Mouse (Mus musculus) heart, embryonic 16.5 days (tissue): ENCODE measurements around the gene Cxcr5. TPM values are rescaled to one million over a fixed set of nuclear protein-coding genes. Genes with fewer than 3 reads are reported as not detected.

Source experiments
- ATAC-seq: fragments of 200-750 bp; cut with Nextera tagmentation; replicated peaks from 2 replicates; pipeline ENCODE4 v1.8.0; 2017; ENCODE audit warnings: moderate number of reproducible peaks; ENCODE audit not compliant: insufficient read depth, low FRiP score; ENCODE audit errors: extremely low read depth
- H3K27ac ChIP-seq: fragments of 300-500 bp; sonication (generic); 2 replicates; pipeline ENCODE4 v1.5.1; 2014; ENCODE audit warnings: mild to moderate bottlenecking, low read length, control low read depth, moderate library complexity
- H3K27me3 ChIP-seq: fragments of 300-500 bp; sonication (generic); 2 replicates; pipeline ENCODE4 v1.6.1; 2014; ENCODE audit warnings: low read length, mixed read lengths; ENCODE audit not compliant: control insufficient read depth, insufficient read depth
- H3K36me3 ChIP-seq: fragments of 300-500 bp; sonication (generic); 2 replicates; pipeline ENCODE4 v1.6.1; 2014; ENCODE audit not compliant: control insufficient read depth, insufficient read depth
- H3K4me1 ChIP-seq: fragments of 300-500 bp; sonication (generic); 2 replicates; pipeline ENCODE4 v1.6.1; 2014; ENCODE audit warnings: low read length, mixed read lengths; ENCODE audit not compliant: control insufficient read depth, insufficient read depth
- H3K4me2 ChIP-seq: fragments of 300-500 bp; sonication (generic); 2 replicates; pipeline ENCODE4 v1.6.1; 2014; ENCODE audit warnings: low read depth, mild to moderate bottlenecking, control low read depth, low read length
- H3K4me3 ChIP-seq: fragments of 300-500 bp; sonication (generic); 2 replicates; pipeline ENCODE4 v1.5.1; 2014; ENCODE audit warnings: mild to moderate bottlenecking, control low read depth, low read length
- H3K9ac ChIP-seq: fragments of 300-500 bp; sonication (generic); 2 replicates; pipeline ENCODE4 v1.6.1; 2014; ENCODE audit warnings: low read length, control low read depth
- H3K9me3 ChIP-seq: fragments of 300-500 bp; sonication (generic); replicated peaks from 2 replicates; pipeline ENCODE4 v1.6.1; 2016; ENCODE audit warnings: low read length; ENCODE audit not compliant: control insufficient read depth
- WGBS: fragments of 180-500 bp; shearing (Covaris S2); extraction: QIAGEN DNeasy Blood & Tissue Kit; methylation state at CpG from one replicate; pipeline ENCODE4 v1.1.7; 2014; 5-methylcytosine and 5-hydroxymethylcytosine counted together
- polyA plus RNA-seq: library from polyadenylated mRNA; unstranded; fragments of >200 nt; fragmentation: Nextera tagmentation; extraction: Ambion mirVana; gene quantifications from 2 replicates; pipeline ENCODE4 v1.2.1, GENCODE M21; 2015

Cxcr5 gene
- polyA plus RNA-seq, 1 experiment from 2014 or later: 0.35 TPM

DNA sequence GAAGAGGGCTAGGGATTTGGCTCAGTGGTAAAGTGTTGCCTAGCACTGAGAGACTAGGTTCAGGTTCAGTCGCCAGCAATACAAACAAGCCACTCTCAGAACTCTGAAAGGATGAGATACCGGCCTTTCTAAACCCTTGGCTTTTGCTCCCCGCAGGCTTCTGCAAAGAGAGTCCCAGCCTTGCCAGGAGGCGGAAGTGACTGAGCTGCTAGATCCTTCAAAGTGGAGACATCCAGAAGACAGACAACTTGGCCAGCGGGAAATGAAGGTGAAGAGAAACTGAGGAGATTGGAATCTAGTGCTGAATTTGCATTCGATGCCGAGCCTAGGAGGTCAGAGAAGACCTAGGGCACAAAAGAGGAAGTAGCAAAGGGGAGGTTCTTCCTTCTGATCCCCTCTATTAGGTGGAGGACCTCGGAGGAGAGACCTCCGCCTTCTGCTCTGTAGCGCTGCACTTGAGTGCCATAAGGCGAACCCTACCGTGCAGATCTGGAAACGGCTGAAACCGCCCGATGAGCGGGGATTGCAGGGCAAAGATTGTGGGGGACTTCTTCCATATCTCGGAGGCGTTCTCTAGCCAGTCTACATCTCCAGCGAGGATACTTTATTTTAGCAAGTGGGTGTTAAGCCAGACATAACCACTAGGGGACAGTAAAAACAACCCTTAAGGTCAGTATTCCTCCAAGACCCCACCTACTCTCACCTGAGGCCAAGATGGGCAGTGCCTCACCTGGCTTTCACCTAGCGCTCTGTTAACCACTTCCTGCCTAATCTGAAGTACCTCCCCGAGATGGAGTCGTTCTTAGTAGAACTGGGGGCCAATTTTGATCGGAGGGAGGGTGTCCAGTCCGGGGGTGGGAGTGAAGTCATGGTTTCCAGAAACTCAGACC is 84.1 kb downstream of the Cxcr5 start:
- Histone ChIP-seq H3K9me3 (no peaks in the 10 kb centered on the region), H3K9ac (peak overlapping the region; percentile 86), H3K4me3 (peak overlapping the region; percentile 74), H3K36me3 (no peaks in the 10 kb centered on the region), H3K4me2 (peak overlapping the region; percentile 95), H3K4me1 (peaks cover 26% of the 10 kb centered on the region), H3K27ac (peak overlapping the region; percentile 97), H3K27me3 (no peaks in the 10 kb centered on the region)
- 7% methylated on average over 24 of the region's 24 CpGs for WGBS
- no peak for ATAC-seq

DNA sequence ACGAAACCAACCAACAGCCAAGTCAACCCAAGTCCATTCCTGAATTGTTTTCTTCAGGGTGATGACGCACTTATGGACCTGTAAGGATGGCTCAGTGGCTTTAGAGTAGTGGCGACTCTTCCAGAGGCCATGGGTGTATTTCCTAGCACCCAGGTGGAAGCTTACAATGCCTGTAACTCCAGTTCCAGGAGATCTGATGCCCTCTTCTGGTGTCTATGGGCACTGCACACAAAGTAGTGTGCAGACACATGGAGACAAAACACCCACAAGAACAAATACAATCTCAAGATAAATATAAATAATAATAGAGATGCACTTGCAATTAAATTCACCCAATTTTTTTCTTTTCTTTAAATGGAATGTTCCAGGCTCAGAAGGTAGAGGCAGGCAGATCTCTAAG is 85.7 kb downstream of the Cxcr5 start:
- no peak for ATAC-seq
- no peak overlapping the region for H3K4me3 ChIP-seq
- no peak overlapping the region for H3K9ac ChIP-seq
- no peaks in the 10 kb centered on the region for H3K9me3 ChIP-seq
- H3K36me3 ChIP-seq: no peaks in the 10 kb centered on the region
- WGBS: 95% methylated on average over 3 of the region's 3 CpGs
- no peak overlapping the region for H3K27ac ChIP-seq
- peaks cover 21% of the 10 kb centered on the region for H3K4me1 ChIP-seq
- no peaks in the 10 kb centered on the region for H3K27me3 ChIP-seq
- H3K4me2 ChIP-seq: no peak overlapping the region

DNA sequence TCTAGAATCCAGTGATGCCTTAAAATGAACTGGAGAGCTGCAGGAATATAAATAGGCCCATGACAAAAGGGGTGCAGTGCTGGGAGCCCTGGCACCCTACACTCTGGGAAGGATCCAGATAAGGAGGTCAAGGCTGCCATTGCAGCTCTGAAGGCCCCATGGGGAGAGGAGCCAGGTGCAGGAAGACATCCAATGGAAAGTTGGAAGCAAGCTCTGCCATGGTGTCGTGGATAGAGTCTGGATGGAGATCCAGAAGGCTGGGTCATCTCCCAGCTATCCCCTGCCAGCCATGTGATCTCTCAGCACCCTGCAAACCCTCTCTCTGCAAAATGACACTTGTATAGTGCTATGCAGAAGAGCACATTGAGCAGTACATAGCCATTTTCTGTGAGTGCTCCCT is 87.3 kb downstream of the Cxcr5 start:
- H3K4me1 ChIP-seq: peaks cover 15% of the 10 kb centered on the region
- no peak overlapping the region for H3K4me3 ChIP-seq
- no peaks in the 10 kb centered on the region for H3K36me3 ChIP-seq
- WGBS: 27% methylated on average over 1 of the region's 1 CpGs
- no peak for ATAC-seq
- H3K27ac ChIP-seq: no peak overlapping the region
- peaks cover 2% of the 10 kb centered on the region; the same call in 1 of the 2 replicates for H3K27me3 ChIP-seq
- no peak overlapping the region for H3K4me2 ChIP-seq
- H3K9me3 ChIP-seq: no peaks in the 10 kb centered on the region
- no peak overlapping the region for H3K9ac ChIP-seq

DNA sequence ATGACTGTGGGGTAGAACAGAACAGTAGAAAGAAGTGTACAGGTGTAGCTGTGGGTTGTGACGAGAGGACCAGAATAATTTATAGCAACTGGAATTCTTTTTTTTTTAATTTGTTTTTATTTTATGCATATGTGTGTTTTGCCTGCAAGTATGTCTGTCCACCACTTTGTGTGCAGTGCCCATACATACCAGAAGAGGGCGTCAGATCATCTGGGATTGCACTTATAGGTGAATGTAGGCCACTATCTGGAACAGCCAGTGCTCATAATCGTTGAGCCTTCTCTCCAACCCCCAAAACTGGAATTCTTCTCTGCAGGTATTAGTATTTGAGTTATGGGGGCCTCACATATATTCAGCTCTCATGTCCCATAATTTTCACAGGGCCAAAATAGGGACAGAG is 88.5 kb downstream of the Cxcr5 start:
- H3K27me3 ChIP-seq: peaks cover 4% of the 10 kb centered on the region; the same call in 1 of the 2 replicates
- H3K4me1 ChIP-seq: peaks cover 13% of the 10 kb centered on the region
- H3K4me3 ChIP-seq: no peak overlapping the region
- H3K9me3 ChIP-seq: no peaks in the 10 kb centered on the region
- H3K27ac ChIP-seq: no peak overlapping the region
- ATAC-seq: no peak
- no peak overlapping the region for H3K4me2 ChIP-seq
- H3K9ac ChIP-seq: no peak overlapping the region
- 56% methylated on average over 3 of the region's 3 CpGs for WGBS
- no peaks in the 10 kb centered on the region for H3K36me3 ChIP-seq

DNA sequence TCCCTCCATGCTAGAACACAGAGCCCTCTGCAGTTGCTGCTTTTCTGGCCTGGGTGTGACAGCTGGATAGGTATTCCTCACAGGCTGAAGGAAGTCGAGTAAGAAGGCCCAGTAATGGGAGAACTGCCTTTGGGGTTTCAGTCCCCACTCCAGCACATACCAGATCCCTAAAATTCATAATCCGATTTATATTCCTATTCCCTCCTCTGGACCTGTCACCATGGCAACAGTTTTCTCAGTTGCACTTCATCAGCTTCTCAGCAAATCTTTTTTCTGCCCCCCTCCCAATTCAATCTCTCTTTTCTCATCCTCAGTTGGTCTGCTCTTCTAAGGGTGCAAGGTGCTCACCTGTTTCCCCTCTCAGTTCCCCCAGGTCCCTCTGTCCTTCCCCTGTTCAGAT is 92.9 kb downstream of the Cxcr5 start:
- Histone ChIP-seq H3K4me1 (no peaks in the 10 kb centered on the region), H3K4me3 (no peak overlapping the region), H3K27me3 (peaks cover 6% of the 10 kb centered on the region; the same call in 1 of the 2 replicates), H3K9me3 (no peaks in the 10 kb centered on the region), H3K36me3 (no peaks in the 10 kb centered on the region), H3K4me2 (no peak overlapping the region), H3K9ac (no peak overlapping the region), H3K27ac (no peak overlapping the region)
- ATAC-seq: no peak
- 52% methylated on average over 2 of the region's 2 CpGs for WGBS

DNA sequence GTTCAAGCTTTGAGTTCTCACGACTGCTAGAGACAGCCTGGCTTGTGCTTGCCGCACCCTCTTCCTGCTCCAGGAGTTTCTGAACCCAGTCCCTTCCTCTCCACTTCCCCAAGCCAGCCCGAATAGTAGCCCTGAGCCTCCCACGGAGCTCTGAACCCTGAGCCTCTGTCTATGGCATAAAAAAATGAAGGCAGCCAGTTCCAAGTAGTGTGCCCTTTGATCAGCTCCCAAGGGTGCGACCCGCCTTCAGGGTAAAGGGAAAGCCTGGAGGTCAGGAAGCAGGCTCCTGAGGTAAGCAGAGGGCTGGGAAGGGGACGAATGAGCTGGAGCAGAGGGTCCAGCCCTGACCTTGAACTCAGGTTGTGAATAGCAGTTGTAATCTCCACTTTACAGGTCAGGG is 93.5 kb downstream of the Cxcr5 start:
- H3K4me3 ChIP-seq: no peak overlapping the region
- no peaks in the 10 kb centered on the region for H3K4me1 ChIP-seq
- 55% methylated on average over 7 of the region's 7 CpGs for WGBS
- no peak overlapping the region for H3K9ac ChIP-seq
- H3K27ac ChIP-seq: no peak overlapping the region
- H3K4me2 ChIP-seq: no peak overlapping the region
- ATAC-seq: no peak
- peaks cover 6% of the 10 kb centered on the region; the same call in 1 of the 2 replicates for H3K27me3 ChIP-seq
- no peaks in the 10 kb centered on the region for H3K9me3 ChIP-seq
- H3K36me3 ChIP-seq: no peaks in the 10 kb centered on the region

DNA sequence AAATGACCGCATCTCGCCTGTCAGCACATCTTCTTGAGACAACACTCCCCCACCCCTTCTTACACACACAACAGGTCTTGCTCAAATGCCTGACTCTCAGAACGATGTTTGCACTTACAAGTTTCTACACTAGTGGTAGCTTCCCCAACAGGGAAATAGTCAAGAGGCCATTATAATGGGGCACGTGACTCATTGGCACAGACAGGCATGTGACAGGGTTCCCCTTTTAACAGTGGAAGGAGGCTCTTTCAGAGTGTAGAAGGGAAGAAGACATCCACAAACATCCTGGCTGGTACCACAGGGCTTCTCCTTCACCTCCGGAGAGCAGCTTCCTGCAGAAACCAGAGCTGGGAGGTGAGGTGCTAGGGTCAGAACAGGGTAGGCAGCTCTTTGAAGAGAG is 99.7 kb downstream of the Cxcr5 start:
- no peak overlapping the region for H3K4me2 ChIP-seq

More for the DNA sequence above, 99.7 kb downstream of the Cxcr5 start:
- WGBS: 70% methylated on average over 5 of the region's 5 CpGs
- no peak overlapping the region for H3K9ac ChIP-seq
- H3K9me3 ChIP-seq: no peaks in the 10 kb centered on the region
- H3K36me3 ChIP-seq: no peaks in the 10 kb centered on the region
- no peak for ATAC-seq
- no peaks in the 10 kb centered on the region for H3K4me1 ChIP-seq
- peaks cover 4% of the 10 kb centered on the region; the same call in 1 of the 2 replicates for H3K27me3 ChIP-seq
- no peak overlapping the region for H3K27ac ChIP-seq
- H3K4me3 ChIP-seq: no peak overlapping the region

Other genes starting within 250 kb of the Cxcr5 start
- gene C2cd2l, start 241.6 kb downstream of the Cxcr5 start, polyA plus RNA-seq: 8.2 and 8.6 TPM in 2 replicates
- 28.5 and 33.7 TPM in 2 replicates for gene Dpagt1, start 235.9 kb downstream of the Cxcr5 start, polyA plus RNA-seq
- 179 and 186 TPM in 2 replicates for gene H2afx, start 227.2 kb downstream of the Cxcr5 start, polyA plus RNA-seq
- gene Hmbs, start 217.6 kb downstream of the Cxcr5 start, polyA plus RNA-seq: 97.2 and 102 TPM in 2 replicates
- 20.9 and 23.1 TPM in 2 replicates for gene Vps11, start 200.2 kb downstream of the Cxcr5 start, polyA plus RNA-seq
- gene Hyou1, start 182.4 kb downstream of the Cxcr5 start, polyA plus RNA-seq: 14.6 and 18.0 TPM in 2 replicates
- gene Slc37a4, start 165.0 kb downstream of the Cxcr5 start, polyA plus RNA-seq: 37.8 and 42.0 TPM in 2 replicates
- 862 and 919 TPM in 2 replicates for gene Rps25, start 154.7 kb downstream of the Cxcr5 start, polyA plus RNA-seq
- gene Trappc4, start 154.3 kb downstream of the Cxcr5 start, polyA plus RNA-seq: 84.4 and 90.3 TPM in 2 replicates
- 21.3 and 23.5 TPM in 2 replicates for gene Ccdc84, start 143.3 kb downstream of the Cxcr5 start, polyA plus RNA-seq
- not detected in 2 replicates for gene Foxr1, start 120.7 kb downstream of the Cxcr5 start, polyA plus RNA-seq
- 0.50 TPM in 1 of 2 replicates, not detected in the other for gene Upk2, start 106.9 kb downstream of the Cxcr5 start, polyA plus RNA-seq
- 11.1 and 11.3 TPM in 2 replicates for gene Bcl9l, start 79.1 kb downstream of the Cxcr5 start, polyA plus RNA-seq
- gene Ddx6, start 43.0 kb upstream of the Cxcr5 start, polyA plus RNA-seq: 9.2 and 10.5 TPM in 2 replicates
- gene Treh, start 111.4 kb upstream of the Cxcr5 start, polyA plus RNA-seq: 0.07 TPM in 1 of 2 replicates, not detected in the other
- gene Phldb1, start 173.3 kb upstream of the Cxcr5 start, polyA plus RNA-seq: 25.9 and 30.4 TPM in 2 replicates
- 120 and 132 TPM in 2 replicates for gene Arcn1, start 206.0 kb upstream of the Cxcr5 start, polyA plus RNA-seq
- gene Ift46, start 206.0 kb upstream of the Cxcr5 start, polyA plus RNA-seq: 56.9 and 65.2 TPM in 2 replicates
- gene Tmem25, start 237.4 kb upstream of the Cxcr5 start, polyA plus RNA-seq: 2.7 TPM in 2 replicates
- 0.39 and 1.1 TPM in 2 replicates for gene Ttc36, start 241.2 kb upstream of the Cxcr5 start, polyA plus RNA-seq